Mouse (Mus musculus) forebrain, embryonic 16.5 days (tissue): ENCODE results near the gene Vcp. TPM values are rescaled to one million over a fixed set of nuclear protein-coding genes. Genes with fewer than 3 reads are reported as not detected.
"Not testable (repeated sequence)": the region's sequence is repeated elsewhere in the genome, so short reads cannot be mapped to it uniquely, and the experiment has no call there.

Experiments
- ATAC-seq: fragments of 200-750 bp; cut with Nextera tagmentation; 2 replicates; pipeline ENCODE4 v1.8.0; 2017; ENCODE audit warnings: mild to moderate bottlenecking, moderate library complexity
- H3K27ac ChIP-seq: fragments of 300-500 bp; sonication (generic); 2 replicates; pipeline ENCODE4 v1.5.1; 2014; ENCODE audit warnings: low read length, control low read depth
- H3K27me3 ChIP-seq: fragments of 300-500 bp; sonication (generic); replicated peaks from 2 replicates; pipeline ENCODE4 v1.6.1; 2014; ENCODE audit warnings: low read length; ENCODE audit not compliant: control insufficient read depth, insufficient read depth
- H3K36me3 ChIP-seq: fragments of 300-500 bp; sonication (generic); 2 replicates; pipeline ENCODE4 v1.6.1; 2014; ENCODE audit not compliant: control insufficient read depth, insufficient read depth
- H3K4me1 ChIP-seq: fragments of 300-500 bp; sonication (generic); replicated peaks from 2 replicates; pipeline ENCODE4 v1.6.1; 2014; ENCODE audit warnings: low read length; ENCODE audit not compliant: control insufficient read depth, insufficient read depth
- H3K4me2 ChIP-seq: fragments of 300-500 bp; sonication (generic); 2 replicates; pipeline ENCODE4 v1.6.1; 2014; ENCODE audit warnings: mild to moderate bottlenecking, low read length, control low read depth
- H3K4me3 ChIP-seq: fragments of 300-500 bp; sonication (generic); replicated peaks from 2 replicates; pipeline ENCODE4 v1.5.1; 2014; ENCODE audit warnings: mild to moderate bottlenecking, low read length, control low read depth
- H3K9ac ChIP-seq: fragments of 300-500 bp; sonication (generic); replicated peaks from 2 replicates; pipeline ENCODE4 v1.6.1; 2014; ENCODE audit warnings: low read depth, low read length, control low read depth
- H3K9me3 ChIP-seq: fragments of 300-500 bp; sonication (generic); 2 replicates; pipeline ENCODE4 v1.6.1; 2016; ENCODE audit warnings: low read length; ENCODE audit not compliant: control insufficient read depth
- WGBS: fragments of 180-500 bp; shearing (Covaris S2); extraction: QIAGEN DNeasy Blood & Tissue Kit; methylation state at CpG from one replicate; pipeline ENCODE4 v1.1.7; 2014; 5-methylcytosine and 5-hydroxymethylcytosine counted together
- polyA plus RNA-seq: library from polyadenylated mRNA; unstranded; fragments of >200 nt; fragmentation: Nextera tagmentation; extraction: Ambion mirVana; gene quantifications from 2 replicates; pipeline ENCODE4 v1.2.1, GENCODE M21; 2015

The Vcp gene
- polyA plus RNA-seq, 1 experiment from 2014 or later: 509 TPM

GRCm38 (mm10) chr4:42999451-43000140 lies 711 bp downstream of the Vcp start:
- H3K4me3 ChIP-seq: peak overlapping the region; percentile 98
- H3K36me3 ChIP-seq: peaks cover 7% of the 10 kb centered on the region; the same call in 1 of the 2 replicates
- under 1% methylated on average over 51 of the region's 51 CpGs for WGBS
- peak overlapping the region; percentile 99 for H3K27ac ChIP-seq
- H3K4me1 ChIP-seq: peaks cover 22% of the 10 kb centered on the region
- H3K9me3 ChIP-seq: no peaks in the 10 kb centered on the region
- H3K27me3 ChIP-seq: no peaks in the 10 kb centered on the region
- peak overlapping the region; percentile 85 for H3K4me2 ChIP-seq
- peak overlapping the region; percentile 96 for H3K9ac ChIP-seq
- peak; percentile 61 for ATAC-seq

DNA sequence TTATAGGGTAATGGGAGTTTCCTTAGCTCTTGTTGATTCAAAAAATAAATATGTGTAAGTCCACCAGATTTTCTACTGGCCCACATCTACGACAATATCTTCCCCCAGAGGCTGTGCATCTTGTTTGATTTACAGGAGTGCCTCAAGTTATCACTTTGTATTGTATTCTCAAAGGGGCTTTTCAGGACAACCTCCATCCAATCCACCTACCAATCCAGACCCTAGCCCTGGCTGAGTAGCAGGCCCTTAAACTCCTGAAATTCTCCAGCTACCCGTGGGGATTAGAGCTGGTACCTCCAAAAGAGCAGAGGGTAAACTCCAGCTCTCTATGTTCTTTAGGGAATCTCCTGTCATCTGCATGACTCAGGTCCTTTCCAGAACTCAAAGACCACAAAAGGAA lies 2.3 kb downstream of the Vcp start:
- no peak overlapping the region for H3K27ac ChIP-seq
- 61% methylated on average over 2 of the region's 2 CpGs for WGBS
- H3K27me3 ChIP-seq: no peaks in the 10 kb centered on the region
- H3K9me3 ChIP-seq: no peaks in the 10 kb centered on the region
- H3K9ac ChIP-seq: no peak overlapping the region
- H3K4me1 ChIP-seq: peaks cover 22% of the 10 kb centered on the region
- H3K36me3 ChIP-seq: peaks cover 22% of the 10 kb centered on the region
- no peak overlapping the region for H3K4me3 ChIP-seq
- peak overlapping the region; percentile 85 for H3K4me2 ChIP-seq
- no peak for ATAC-seq

GRCm38 (mm10) chr4:42988296-42988695 lies 12.0 kb downstream of the Vcp start:
- Histone ChIP-seq H3K36me3 (peaks cover 70% of the 10 kb centered on the region), H3K27me3 (no peaks in the 10 kb centered on the region), H3K9ac (no peak overlapping the region), H3K9me3 (no peaks in the 10 kb centered on the region), H3K4me2 (no peak overlapping the region), H3K4me1 (no peaks in the 10 kb centered on the region), H3K27ac (no peak overlapping the region), H3K4me3 (no peak overlapping the region)
- no peak for ATAC-seq
- WGBS: 84% methylated on average over 1 of the region's 1 CpGs

- H3K27ac ChIP-seq, H3K4me1 ChIP-seq, H3K27me3 ChIP-seq, H3K9me3 ChIP-seq, H3K4me3 ChIP-seq, H3K4me2 ChIP-seq, ATAC-seq, H3K9ac ChIP-seq: not testable (repeated sequence)
- WGBS: 93% methylated on average over 6 of the region's 8 CpGs
- peaks cover 44% of the 10 kb centered on the region for H3K36me3 ChIP-seq
Observed at GRCm38 (mm10) chr4:42980467-42980866, 19.8 kb downstream of the Vcp start.

DNA sequence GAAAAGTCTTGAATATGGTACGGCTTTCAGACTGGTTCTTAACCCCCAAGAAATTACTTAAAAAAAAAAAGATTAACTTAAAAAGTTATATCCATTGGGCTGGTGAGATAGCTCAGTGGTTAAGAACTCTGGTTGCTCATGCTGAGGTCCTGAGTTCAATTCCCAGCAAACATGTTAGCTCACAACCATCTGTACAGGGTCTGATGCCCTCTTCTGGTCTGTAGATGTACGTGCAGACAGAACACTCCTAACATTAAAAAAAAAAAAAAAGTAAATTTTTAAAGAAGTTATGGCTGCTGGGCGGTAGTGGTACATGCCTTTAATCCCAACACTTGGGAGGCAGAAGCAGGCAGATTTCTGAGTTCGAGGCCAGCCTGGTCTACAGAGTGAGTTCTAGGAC lies 22.2 kb downstream of the Vcp start:
- no peak overlapping the region for H3K4me2 ChIP-seq
- no peaks in the 10 kb centered on the region for H3K27me3 ChIP-seq
- no peak for ATAC-seq
- no peak overlapping the region for H3K27ac ChIP-seq
- no peak overlapping the region for H3K9ac ChIP-seq
- 91% methylated on average over 4 of the region's 4 CpGs for WGBS
- H3K4me1 ChIP-seq: no peaks in the 10 kb centered on the region
- H3K36me3 ChIP-seq: peaks cover 28% of the 10 kb centered on the region
- H3K4me3 ChIP-seq: no peak overlapping the region
- H3K9me3 ChIP-seq: no peaks in the 10 kb centered on the region

DNA sequence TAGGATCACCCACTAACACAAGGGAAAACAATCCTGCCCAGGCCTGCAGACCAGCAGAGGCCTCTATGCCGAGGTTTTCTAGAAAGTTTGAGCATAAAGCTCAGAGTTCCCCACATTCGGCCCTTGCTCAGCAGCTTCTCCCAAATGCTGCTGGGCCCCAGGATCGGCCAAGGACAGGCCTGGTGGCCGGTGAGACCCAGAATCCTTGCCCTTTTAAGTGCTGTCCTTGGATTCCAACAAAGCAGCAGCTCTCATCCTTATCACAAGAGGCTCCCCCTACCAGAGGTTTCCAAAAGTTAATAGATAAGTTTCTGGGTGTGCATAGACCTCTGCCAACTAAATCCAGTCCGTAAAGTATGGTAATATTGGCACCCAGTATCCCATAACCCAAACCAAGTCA lies 26.4 kb downstream of the Vcp start:
- no peak overlapping the region for H3K27ac ChIP-seq
- ATAC-seq: no peak
- H3K9me3 ChIP-seq: no peaks in the 10 kb centered on the region
- no peak overlapping the region for H3K4me3 ChIP-seq
- no peak overlapping the region for H3K4me2 ChIP-seq
- no peaks in the 10 kb centered on the region for H3K4me1 ChIP-seq
- 85% methylated on average over 5 of the region's 5 CpGs for WGBS
- no peak overlapping the region for H3K9ac ChIP-seq
- H3K27me3 ChIP-seq: no peaks in the 10 kb centered on the region
- peaks cover 8% of the 10 kb centered on the region for H3K36me3 ChIP-seq

GRCm38 (mm10) chr4:42972952-42973351 lies 27.4 kb downstream of the Vcp start:
- Histone ChIP-seq H3K36me3 (0 out of 2 replicates have a peak, but pooled peaks cover 2% of the 10 kb centered on the region), H3K4me1 (no peaks in the 10 kb centered on the region), H3K9me3 (no peaks in the 10 kb centered on the region), H3K9ac (no peak overlapping the region), H3K4me2 (no peak overlapping the region), H3K27ac (no peak overlapping the region), H3K27me3 (no peaks in the 10 kb centered on the region), H3K4me3 (no peak overlapping the region)
- WGBS: 83% methylated on average over 4 of the region's 4 CpGs
- no peak for ATAC-seq

GRCm38 (mm10) chr4:42969304-42969703 lies 31.0 kb downstream of the Vcp start, which contains the start of gene 1700022I11Rik:
Gene 1700022I11Rik, plus strand, starts transcription at chr4:42969604.
- Histone ChIP-seq H3K4me2 (no peak within 1 kb of the TSS), H3K9me3 (no peaks in the 10 kb centered on the region), H3K4me3 (no peak within 1 kb of the TSS), H3K27ac (no peak within 1 kb of the TSS), H3K4me1 (peaks cover 6% of the 10 kb centered on the region; the same call in 1 of the 2 replicates), H3K9ac (no peak within 1 kb of the TSS), H3K27me3 (no peaks in the 10 kb centered on the region), H3K36me3 (no peaks in the 10 kb centered on the region)
- no peak for ATAC-seq
- 95% methylated on average over 4 of the region's 4 CpGs for WGBS

DNA sequence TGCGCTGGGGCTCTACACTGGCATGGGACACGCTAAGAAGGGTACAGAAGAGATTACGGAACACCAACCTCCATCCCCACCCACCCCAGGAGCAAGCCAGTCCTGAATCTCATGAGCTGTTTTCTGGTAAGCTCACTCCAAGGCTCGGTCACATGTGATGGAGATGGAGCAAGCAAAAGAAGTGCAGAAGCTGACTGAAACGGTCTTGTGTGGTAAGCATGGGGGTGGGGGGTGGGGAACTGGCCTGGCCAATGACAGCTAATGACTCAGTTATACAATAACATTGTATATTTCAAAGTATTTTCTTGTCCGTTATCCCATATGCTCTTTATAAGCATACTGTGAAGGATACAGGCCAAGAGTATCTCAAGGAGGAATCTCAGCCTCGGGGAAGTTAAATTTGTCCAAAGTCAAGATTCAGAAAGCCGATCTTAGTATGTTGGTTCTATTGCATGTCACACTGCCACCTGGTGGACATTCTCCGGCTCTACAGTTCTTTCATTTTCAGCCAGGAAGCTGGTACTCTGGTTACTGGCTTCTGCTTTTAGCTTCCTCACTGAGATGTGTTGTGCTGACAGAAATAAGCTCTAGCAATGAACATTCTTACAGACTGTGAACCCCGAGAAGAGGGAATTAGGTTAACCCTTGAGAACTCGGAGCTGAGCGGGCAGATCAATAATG lies 35.1 kb downstream of the Vcp start:
- no peak overlapping the region for H3K4me3 ChIP-seq
- ATAC-seq: peak; percentile 39
- H3K27ac ChIP-seq: no peak overlapping the region
- H3K9ac ChIP-seq: no peak overlapping the region
- H3K9me3 ChIP-seq: no peaks in the 10 kb centered on the region
- 16% methylated on average over 12 of the region's 12 CpGs for WGBS
- H3K36me3 ChIP-seq: no peaks in the 10 kb centered on the region
- H3K4me2 ChIP-seq: peak overlapping the region; percentile 24; the same call in 1 of the 2 replicates
- H3K27me3 ChIP-seq: no peaks in the 10 kb centered on the region
- H3K4me1 ChIP-seq: peaks cover 6% of the 10 kb centered on the region; the same call in 1 of the 2 replicates
